Mouse (Mus musculus) heart, postnatal 0 days (tissue): ENCODE data around the gene Os9. TPM values are rescaled to one million over a fixed set of nuclear protein-coding genes. Genes with fewer than 3 reads are reported as not detected.
"Not testable (repeated sequence)": the region's sequence is repeated elsewhere in the genome, so short reads cannot be mapped to it uniquely, and the experiment has no call there.

Experiments used
- ATAC-seq: fragments of 200-750 bp; cut with Nextera tagmentation; 2 replicates; pipeline ENCODE4 v1.8.0; 2017; ENCODE audit warnings: low read depth, moderate number of reproducible peaks, moderate library complexity; ENCODE audit not compliant: insufficient read depth
- DNase-seq: peaks from one replicate; pipeline ENCODE4 v3.0.0-alpha.2; 2016; ENCODE audit warnings: low spot score
- H3K27ac ChIP-seq: fragments of 300-500 bp; sonication (generic); 2 replicates; pipeline ENCODE4 v1.5.1; 2014; ENCODE audit warnings: low read depth, mild to moderate bottlenecking
- H3K27me3 ChIP-seq: fragments of 300-500 bp; sonication (generic); 2 replicates; pipeline ENCODE4 v1.6.1; 2014; ENCODE audit warnings: low read length, mixed read lengths; ENCODE audit not compliant: control insufficient read depth, insufficient read depth
- H3K36me3 ChIP-seq: fragments of 300-500 bp; sonication (generic); replicated peaks from 2 replicates; pipeline ENCODE4 v1.6.1; 2014; ENCODE audit warnings: low read length, mixed read lengths; ENCODE audit not compliant: control insufficient read depth, insufficient read depth
- H3K4me1 ChIP-seq: fragments of 300-500 bp; sonication (generic); 2 replicates; pipeline ENCODE4 v1.6.1; 2014; ENCODE audit warnings: antibody characterized with exemption; ENCODE audit not compliant: control insufficient read depth, insufficient read depth
- H3K4me2 ChIP-seq: fragments of 300-500 bp; sonication (generic); 2 replicates; pipeline ENCODE4 v1.6.1; 2014; ENCODE audit warnings: low read depth, mild to moderate bottlenecking, low read length, moderate library complexity
- H3K4me3 ChIP-seq: fragments of 300-500 bp; sonication (generic); 2 replicates; pipeline ENCODE4 v1.5.1; 2014; ENCODE audit warnings: low read depth, low read length
- H3K9ac ChIP-seq: fragments of 300-500 bp; sonication (generic); replicated peaks from 2 replicates; pipeline ENCODE4 v1.6.1; 2014; ENCODE audit warnings: low read depth, low read length, mixed read lengths
- H3K9me3 ChIP-seq: fragments of 300-500 bp; sonication (generic); replicated peaks from 2 replicates; pipeline ENCODE4 v1.6.1; 2016; ENCODE audit warnings: low read length; ENCODE audit not compliant: control insufficient read depth
- CTCF ChIP-seq: IDR thresholded peaks from 2 replicates; pipeline ENCODE4 v1.5.1; 2016; ENCODE audit warnings: antibody characterized with exemption, control low read depth, low read depth
- EP300 ChIP-seq: IDR thresholded peaks from 2 replicates; pipeline ENCODE4 v1.6.1; 2016; ENCODE audit warnings: antibody characterized with exemption, low read depth
- WGBS: fragments of 180-500 bp; shearing (Covaris S2); extraction: QIAGEN DNeasy Blood & Tissue Kit; methylation state at CpG from one replicate; pipeline ENCODE4 v1.1.7; 2014; 5-methylcytosine and 5-hydroxymethylcytosine counted together
- polyA plus RNA-seq: library from polyadenylated mRNA; unstranded; fragments of >200 nt; fragmentation: Nextera tagmentation; extraction: Ambion mirVana; gene quantifications from 2 replicates; pipeline ENCODE4 v1.2.1, GENCODE M21; 2015
- total RNA-seq: library from RNA; depleted of rRNA; stranded (reverse); fragments of >200 nt; gene quantifications from 2 replicates; pipeline ENCODE4 v1.2.3, GENCODE M21; 2014; ENCODE audit warnings: low replicate concordance

Gene Os9
- total and polyA plus RNA-seq, 2 experiments from 2014 or later, result 39.8 to 40.0 TPM

GRCm38 (mm10) chr10:127154241-127154640 is 33.3 kb upstream of the Os9 start:
- Histone ChIP-seq H3K9me3 (no peaks in the 10 kb centered on the region), H3K4me1 (no peaks in the 10 kb centered on the region), H3K4me3 (no peak overlapping the region), H3K9ac (no peak overlapping the region), H3K27ac (no peak overlapping the region), H3K4me2 (no peak overlapping the region), H3K36me3 (no peaks in the 10 kb centered on the region), H3K27me3 (no peaks in the 10 kb centered on the region)
- ATAC-seq, result no peak
- DNase-seq, result no peak
- 91% methylated on average over 2 of the region's 2 CpGs for WGBS
- TF ChIP-seq CTCF, result no peak
- no peak for TF ChIP-seq EP300

GRCm38 (mm10) chr10:127153323-127153722 is 32.4 kb upstream of the Os9 start:
- H3K36me3 ChIP-seq, result no peaks in the 10 kb centered on the region
- no peak for DNase-seq
- H3K9ac ChIP-seq, result no peak overlapping the region
- H3K4me2 ChIP-seq, result no peak overlapping the region
- no peak for TF ChIP-seq CTCF
- TF ChIP-seq EP300, result no peak
- H3K4me1 ChIP-seq, result no peaks in the 10 kb centered on the region
- H3K9me3 ChIP-seq, result no peaks in the 10 kb centered on the region
- 93% methylated on average over 7 of the region's 7 CpGs for WGBS
- no peak overlapping the region for H3K27ac ChIP-seq
- no peak overlapping the region for H3K4me3 ChIP-seq
- no peaks in the 10 kb centered on the region for H3K27me3 ChIP-seq
- ATAC-seq, result no peak

GRCm38 (mm10) chr10:127152556-127152955 is 31.6 kb upstream of the Os9 start:
- not testable (repeated sequence) for H3K36me3 ChIP-seq, H3K9ac ChIP-seq, H3K4me2 ChIP-seq, DNase-seq, H3K9me3 ChIP-seq, H3K27ac ChIP-seq, H3K4me3 ChIP-seq, H3K27me3 ChIP-seq, H3K4me1 ChIP-seq, ATAC-seq
- WGBS, result 78% methylated on average over 10 of the region's 10 CpGs

- ATAC-seq, H3K9me3 ChIP-seq, H3K27ac ChIP-seq, H3K36me3 ChIP-seq, H3K4me2 ChIP-seq, H3K4me1 ChIP-seq, DNase-seq, H3K4me3 ChIP-seq, H3K9ac ChIP-seq, H3K27me3 ChIP-seq: not testable (repeated sequence)
- WGBS, result 77% methylated on average over 3 of the region's 3 CpGs
These were observed 30.3 kb upstream of the Os9 start for GRCm38 (mm10) chr10:127151233-127151632.

- no peak overlapping the region for H3K9ac ChIP-seq
- ATAC-seq (no peak), DNase-seq (no peak)
- no peak overlapping the region for H3K4me3 ChIP-seq
- H3K4me1 ChIP-seq, result 0 out of 2 replicates have a peak, but pooled peaks cover 4% of the 10 kb centered on the region
- WGBS, result 79% methylated on average over 4 of the region's 4 CpGs
- H3K36me3 ChIP-seq, result no peaks in the 10 kb centered on the region
- no peak overlapping the region for H3K27ac ChIP-seq
- H3K27me3 ChIP-seq, result no peaks in the 10 kb centered on the region
- H3K4me2 ChIP-seq, result no peak overlapping the region
- TF ChIP-seq EP300 (no peak), CTCF (no peak)
- H3K9me3 ChIP-seq, result no peaks in the 10 kb centered on the region
These were observed 29.5 kb upstream of the Os9 start for GRCm38 (mm10) chr10:127150471-127150872.

- peak; percentile 64 for DNase-seq
- H3K9ac ChIP-seq, result no peak overlapping the region
These were observed 26.2 kb upstream of the Os9 start for GRCm38 (mm10) chr10:127147135-127147534.

More at GRCm38 (mm10) chr10:127147135-127147534, 26.2 kb upstream of the Os9 start:
- TF ChIP-seq EP300 (0 out of 2 replicates have a peak, but pooled peaks have one; percentile 37), CTCF (no peak)
- no peak overlapping the region for H3K27ac ChIP-seq
- 57% methylated on average over 6 of the region's 6 CpGs for WGBS
- H3K4me2 ChIP-seq, result no peak overlapping the region
- peak; percentile 60; the same call in 1 of the 2 replicates for ATAC-seq
- no peak overlapping the region for H3K4me3 ChIP-seq
- no peaks in the 10 kb centered on the region for H3K27me3 ChIP-seq
- H3K36me3 ChIP-seq, result no peaks in the 10 kb centered on the region
- H3K9me3 ChIP-seq, result no peaks in the 10 kb centered on the region
- H3K4me1 ChIP-seq, result 0 out of 2 replicates have a peak, but pooled peaks cover 4% of the 10 kb centered on the region
